Mouse (Mus musculus) right cerebral cortex, postnatal 14 days (tissue): Measurements from ENCODE around the gene Tspo2.

Source experiments
- DNase-seq: peaks from one replicate; pipeline ENCODE4 v3.0.0; 2022

Tspo2 gene

GRCm38 (mm10) chr17:48450666-48451352, 513 bp downstream of the Tspo2 start:
- no peak for DNase-seq

- DNase-seq = no peak
Measured at GRCm38 (mm10) chr17:48447675-48448074, 3.6 kb downstream of the Tspo2 start.

GRCm38 (mm10) chr17:48443542-48444145, 7.7 kb downstream of the Tspo2 start:
- DNase-seq = no peak

- DNase-seq = no peak
Measured at GRCm38 (mm10) chr17:48442745-48443457, 8.4 kb downstream of the Tspo2 start.

GRCm38 (mm10) chr17:48437421-48437911, 13.9 kb downstream of the Tspo2 start:
- no peak for DNase-seq

GRCm38 (mm10) chr17:48436487-48436886, 14.8 kb downstream of the Tspo2 start:
- DNase-seq = no peak

GRCm38 (mm10) chr17:48434479-48434878, 16.8 kb downstream of the Tspo2 start:
- DNase-seq = no peak

- DNase-seq = no peak
Measured at GRCm38 (mm10) chr17:48433689-48434330, 17.5 kb downstream of the Tspo2 start.

- no peak for DNase-seq
Measured at GRCm38 (mm10) chr17:48433006-48433655, 18.2 kb downstream of the Tspo2 start.

- DNase-seq = no peak
Measured at GRCm38 (mm10) chr17:48432158-48432980, 19.0 kb downstream of the Tspo2 start, which contains the start of gene Apobec2. Gene Apobec2, minus strand, starts transcription at chr17:48432930.

- no peak for DNase-seq
Measured at GRCm38 (mm10) chr17:48431054-48431453, 20.3 kb downstream of the Tspo2 start.

GRCm38 (mm10) chr17:48430394-48430793, 20.9 kb downstream of the Tspo2 start:
- DNase-seq = no peak

- no peak for DNase-seq
Measured at GRCm38 (mm10) chr17:48427852-48428530, 23.3 kb downstream of the Tspo2 start.

GRCm38 (mm10) chr17:48426991-48427750, 24.2 kb downstream of the Tspo2 start:
- no peak for DNase-seq

GRCm38 (mm10) chr17:48425823-48426612, 25.3 kb downstream of the Tspo2 start:
- no peak for DNase-seq

- DNase-seq = no peak
Measured at GRCm38 (mm10) chr17:48424237-48424636, 27.1 kb downstream of the Tspo2 start.

- DNase-seq = no peak
Measured at GRCm38 (mm10) chr17:48419571-48419970, 31.8 kb downstream of the Tspo2 start.

GRCm38 (mm10) chr17:48418781-48419180, 32.5 kb downstream of the Tspo2 start:
- DNase-seq = no peak

GRCm38 (mm10) chr17:48418174-48418573, 33.1 kb downstream of the Tspo2 start:
- DNase-seq = no peak

- DNase-seq = no peak
Measured at GRCm38 (mm10) chr17:48417521-48417920, 33.8 kb downstream of the Tspo2 start.
